Mouse (Mus musculus) liver, embryonic 14.5 days (tissue): Measurements from ENCODE around the gene Npat. TPM values are rescaled to one million over a fixed set of nuclear protein-coding genes. Genes with fewer than 3 reads are reported as not detected.

Source experiments
- ATAC-seq: fragments of 200-750 bp; cut with Nextera tagmentation; 2 replicates; pipeline ENCODE4 v1.8.0; 2017; ENCODE audit warnings: moderate number of reproducible peaks, mild to moderate bottlenecking, moderate library complexity; ENCODE audit not compliant: insufficient read depth
- DNase-seq, 3 experiments: peaks; one replicate each; pipeline ENCODE4 v3.0.0-alpha.2; 2012 to 2013; ENCODE audit warnings: low read depth in 3 of 3, low spot score in 3 of 3
- H3K27ac ChIP-seq: fragments of 300-500 bp; sonication (generic); 2 replicates; pipeline ENCODE4 v1.5.1; 2014; ENCODE audit warnings: moderate library complexity, mild to moderate bottlenecking, control low read depth, inconsistent platforms
- H3K27me3 ChIP-seq: fragments of 300-500 bp; sonication (generic); 2 replicates; pipeline ENCODE4 v1.6.1; 2014; ENCODE audit warnings: mild to moderate bottlenecking, low read length, moderate library complexity; ENCODE audit not compliant: control insufficient read depth, insufficient read depth
- H3K36me3 ChIP-seq: fragments of 300-500 bp; sonication (generic); replicated peaks from 2 replicates; pipeline ENCODE4 v1.6.1; 2014; ENCODE audit warnings: low read depth; ENCODE audit not compliant: control insufficient read depth, insufficient read depth
- H3K4me1 ChIP-seq, 2 experiments: fragments of 200-500 bp in 1 of 2; fragments of 300-500 bp in 1 of 2; sonication (generic) in 1 of 2; replicated peaks; 2 replicates each; pipeline ENCODE4 v1.6.1; 2012 to 2014; ENCODE audit warnings: antibody characterized with exemption in 1 of 2, inconsistent platforms in 1 of 2, low read length in 1 of 2; ENCODE audit not compliant: control insufficient read depth in 2 of 2, insufficient read depth in 2 of 2
- H3K4me2 ChIP-seq: fragments of 300-500 bp; sonication (generic); 2 replicates; pipeline ENCODE4 v1.6.1; 2014; ENCODE audit warnings: low read depth, mild to moderate bottlenecking, control low read depth, moderate library complexity
- H3K4me3 ChIP-seq, 2 experiments: fragments of 200-500 bp in 1 of 2; fragments of 300-500 bp in 1 of 2; sonication (generic) in 1 of 2; 2 replicates each; pipeline ENCODE4 v1.5.1; 2012 to 2014; ENCODE audit warnings: low read depth in 2 of 2, low read length in 2 of 2, mild to moderate bottlenecking in 2 of 2, control low read depth in 1 of 2, inconsistent platforms in 1 of 2, moderate library complexity in 1 of 2; ENCODE audit not compliant: insufficient read depth in 1 of 2
- H3K9ac ChIP-seq: fragments of 300-500 bp; sonication (generic); replicated peaks from 2 replicates; pipeline ENCODE4 v1.6.1; 2014; ENCODE audit warnings: mild to moderate bottlenecking, control low read depth, moderate library complexity
- H3K9me3 ChIP-seq: fragments of 300-500 bp; sonication (generic); 2 replicates; pipeline ENCODE4 v1.6.1; 2016; ENCODE audit warnings: low read length, mixed read lengths; ENCODE audit not compliant: control insufficient read depth
- CTCF ChIP-seq: IDR thresholded peaks from 2 replicates; pipeline ENCODE4 v1.5.1; 2016; ENCODE audit warnings: antibody characterized with exemption, low read depth, control low read depth
- EP300 ChIP-seq: IDR thresholded peaks from 2 replicates; pipeline ENCODE4 v1.6.1; 2016; ENCODE audit warnings: antibody characterized with exemption, low read depth
- WGBS: fragments of 180-500 bp; shearing (Covaris S2); extraction: QIAGEN DNeasy Blood & Tissue Kit; methylation state at CpG from one replicate; pipeline ENCODE4 v1.1.7; 2014; ENCODE audit not compliant: insufficient replicate concordance; 5-methylcytosine and 5-hydroxymethylcytosine counted together
- polyA plus RNA-seq, 2 experiments: library from polyadenylated mRNA; depleted of rRNA in 1 of 2; stranded (reverse) in 1 of 2; unstranded in 1 of 2; fragments of >200 nt; fragmentation: Nextera tagmentation in 1 of 2; extraction: Ambion mirVana in 1 of 2; gene quantifications; 2 replicates each; pipeline versions ENCODE4 v1.2.1 to v1.2.3; 2012 to 2014

Npat gene
- polyA plus RNA-seq, 2 experiments, result 5.1 to 10.4 TPM

GRCm38 (mm10) chr9:53601541-53601940 is 64.7 kb downstream of the Npat start:
- Histone ChIP-seq H3K9me3 (no peaks in the 10 kb centered on the region), H3K27ac (no peak overlapping the region), H3K36me3 (no peaks in the 10 kb centered on the region), H3K4me1 (peaks cover 0 to 9% of the 10 kb centered on the region in 2 experiments; a peak in 2 of 4 replicates), H3K4me2 (no peak overlapping the region), H3K4me3 (no peak overlapping the region), H3K27me3 (no peaks in the 10 kb centered on the region), H3K9ac (no peak overlapping the region)
- 78% methylated on average over 2 of the region's 2 CpGs for WGBS
- TF ChIP-seq CTCF, result no peak
- TF ChIP-seq EP300, result no peak
- peak; percentile 42; the same call in 1 of the 2 replicates for ATAC-seq
- DNase-seq, result no peak

GRCm38 (mm10) chr9:53603384-53603783 is 66.5 kb downstream of the Npat start:
- Histone ChIP-seq H3K36me3 (no peaks in the 10 kb centered on the region), H3K4me2 (no peak overlapping the region), H3K9me3 (no peaks in the 10 kb centered on the region), H3K4me1 (peaks cover 0 to 9% of the 10 kb centered on the region in 2 experiments; a peak in 2 of 4 replicates), H3K9ac (no peak overlapping the region), H3K27me3 (no peaks in the 10 kb centered on the region), H3K27ac (no peak overlapping the region), H3K4me3 (no peak overlapping the region)
- DNase-seq (peak in 1 of 3 experiments; percentile 20), ATAC-seq (no peak)
- TF ChIP-seq EP300 (no peak), CTCF (no peak)
- 55% methylated on average over 1 of the region's 1 CpGs for WGBS

- DNase-seq (no peak), ATAC-seq (no peak)
- WGBS, result 62% methylated on average over 3 of the region's 3 CpGs
- Histone ChIP-seq H3K4me2 (no peak overlapping the region), H3K4me1 (peaks cover 0 to 9% of the 10 kb centered on the region in 2 experiments; a peak in 2 of 4 replicates), H3K9me3 (no peaks in the 10 kb centered on the region), H3K9ac (no peak overlapping the region), H3K27me3 (no peaks in the 10 kb centered on the region), H3K36me3 (no peaks in the 10 kb centered on the region), H3K4me3 (no peak overlapping the region), H3K27ac (no peak overlapping the region)
- TF ChIP-seq EP300 (no peak), CTCF (no peak)
These were observed 67.0 kb downstream of the Npat start for GRCm38 (mm10) chr9:53603849-53604248.

- Histone ChIP-seq H3K36me3 (no peaks in the 10 kb centered on the region), H3K9me3 (no peaks in the 10 kb centered on the region), H3K4me2 (no peak overlapping the region), H3K4me1 (peaks cover 5 to 9% of the 10 kb centered on the region in 2 experiments; a peak in 3 of 4 replicates), H3K9ac (no peak overlapping the region), H3K27ac (no peak overlapping the region), H3K27me3 (no peaks in the 10 kb centered on the region), H3K4me3 (no peak overlapping the region)
- no peak for DNase-seq
- no peak for ATAC-seq
- WGBS, result 72% methylated on average over 5 of the region's 5 CpGs
- TF ChIP-seq CTCF (no peak), EP300 (no peak)
These were observed 68.1 kb downstream of the Npat start for GRCm38 (mm10) chr9:53604954-53605353.

GRCm38 (mm10) chr9:53607192-53607591 is 70.3 kb downstream of the Npat start:
- no peak overlapping the region for H3K4me2 ChIP-seq
- DNase-seq, result no peak
- H3K4me3 ChIP-seq, result no peak overlapping the region
- H3K9ac ChIP-seq, result no peak overlapping the region
- no peak for TF ChIP-seq EP300
- H3K36me3 ChIP-seq, result no peaks in the 10 kb centered on the region
- no peak overlapping the region for H3K27ac ChIP-seq
- peaks cover 5 to 11% of the 10 kb centered on the region in 2 experiments; a peak in 3 of 4 replicates for H3K4me1 ChIP-seq
- 78% methylated on average over 3 of the region's 3 CpGs for WGBS
- H3K9me3 ChIP-seq, result no peaks in the 10 kb centered on the region
- no peaks in the 10 kb centered on the region for H3K27me3 ChIP-seq
- no peak for ATAC-seq
